Mouse (Mus musculus) lung, embryonic 15.5 days (tissue): Measurements from ENCODE around the gene Lcp2. TPM values are rescaled to one million over a fixed set of nuclear protein-coding genes. Genes with fewer than 3 reads are reported as not detected.
A peak's percentile ranks its signal among the peaks of the same experiment; 100 is the strongest.

Experiments
- ATAC-seq: fragments of 200-750 bp; cut with Nextera tagmentation; 2 replicates; pipeline ENCODE4 v1.8.0; 2017; ENCODE audit warnings: moderate number of reproducible peaks, borderline replicate concordance; ENCODE audit not compliant: low FRiP score, low TSS enrichment; ENCODE audit errors: extremely low read depth
- H3K27ac ChIP-seq: fragments of 300-500 bp; sonication (generic); 2 replicates; pipeline ENCODE4 v1.5.1; 2015; ENCODE audit warnings: moderate library complexity, mild to moderate bottlenecking, inconsistent platforms
- H3K27me3 ChIP-seq: fragments of 300-500 bp; sonication (generic); 2 replicates; pipeline ENCODE4 v1.6.1; 2015; ENCODE audit warnings: inconsistent platforms
- H3K36me3 ChIP-seq: fragments of 300-500 bp; sonication (generic); 2 replicates; pipeline ENCODE4 v1.6.1; 2015; ENCODE audit warnings: inconsistent platforms
- H3K4me1 ChIP-seq: fragments of 300-500 bp; sonication (generic); 2 replicates; pipeline ENCODE4 v1.6.1; 2015; ENCODE audit warnings: inconsistent platforms
- H3K4me2 ChIP-seq: fragments of 300-500 bp; sonication (generic); 2 replicates; pipeline ENCODE4 v1.6.1; 2015; ENCODE audit warnings: inconsistent platforms, mild to moderate bottlenecking, moderate library complexity
- H3K4me3 ChIP-seq: fragments of 300-500 bp; sonication (generic); 2 replicates; pipeline ENCODE4 v1.5.1; 2015; ENCODE audit warnings: mild to moderate bottlenecking, inconsistent platforms
- H3K9ac ChIP-seq: fragments of 300-500 bp; sonication (generic); 2 replicates; pipeline ENCODE4 v1.6.1; 2015; ENCODE audit warnings: inconsistent platforms
- H3K9me3 ChIP-seq: fragments of 300-500 bp; sonication (generic); 2 replicates; pipeline ENCODE4 v1.6.1; 2016; ENCODE audit warnings: inconsistent platforms
- WGBS: fragments of 180-500 bp; shearing (Covaris S2); methylation state at CpG from one replicate; pipeline ENCODE4 v1.1.7; 2015; 5-methylcytosine and 5-hydroxymethylcytosine counted together
- polyA plus RNA-seq: library from polyadenylated mRNA; unstranded; fragments of >200 nt; fragmentation: Nextera tagmentation; extraction: Ambion mirVana; gene quantifications from 2 replicates; pipeline ENCODE4 v1.2.1, GENCODE M21; 2015

Gene Lcp2
- polyA plus RNA-seq: 2.5 and 5.3 TPM in 2 replicates

GRCm38 (mm10) chr11:34046767-34047541 lies at the start of gene Lcp2:
Gene Lcp2, plus strand, starts transcription at chr11:34046920.
- no peak within 1 kb of the TSS for H3K9ac ChIP-seq
- H3K27me3 ChIP-seq: no peaks in the 10 kb centered on the region
- no peaks in the 10 kb centered on the region for H3K36me3 ChIP-seq
- H3K4me1 ChIP-seq: no peaks in the 10 kb centered on the region
- no peak within 1 kb of the TSS for H3K4me2 ChIP-seq
- H3K27ac ChIP-seq: no peak within 1 kb of the TSS
- no peaks in the 10 kb centered on the region for H3K9me3 ChIP-seq
- WGBS: 77% methylated on average over 6 of the region's 6 CpGs
- H3K4me3 ChIP-seq: no peak within 1 kb of the TSS
- ATAC-seq: no peak

- Histone ChIP-seq H3K4me1 (no peaks in the 10 kb centered on the region), H3K27ac (no peak overlapping the region), H3K36me3 (no peaks in the 10 kb centered on the region), H3K9ac (no peak overlapping the region), H3K4me3 (no peak overlapping the region), H3K27me3 (peaks cover 2% of the 10 kb centered on the region; the same call in 1 of the 2 replicates), H3K9me3 (no peaks in the 10 kb centered on the region), H3K4me2 (no peak overlapping the region)
- 63% methylated on average over 10 of the region's 10 CpGs for WGBS
- ATAC-seq: no peak
These were observed 48.5 kb upstream of the Lcp2 start for GRCm38 (mm10) chr11:33998244-33998643.

DNA sequence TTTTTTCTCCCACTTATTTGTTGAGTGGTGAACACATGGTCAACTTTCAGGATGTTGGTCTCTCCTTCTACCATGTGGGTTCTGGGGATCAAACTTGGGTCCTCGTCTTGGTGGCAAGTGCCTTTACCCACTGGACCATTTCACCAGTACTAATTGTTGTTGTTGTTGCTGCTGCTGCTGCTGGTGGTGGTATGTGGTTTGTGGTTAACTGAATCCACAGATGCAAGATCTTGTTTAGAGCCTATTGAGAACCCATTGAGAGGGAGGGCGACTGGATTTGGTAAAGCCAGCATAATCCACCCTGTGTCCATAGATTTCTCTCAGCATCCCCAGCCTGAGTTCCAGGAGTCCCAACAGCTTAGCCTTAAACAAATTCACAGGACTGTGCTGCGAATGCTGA lies 46.3 kb upstream of the Lcp2 start:
- Histone ChIP-seq H3K27ac (no peak overlapping the region), H3K9ac (no peak overlapping the region), H3K36me3 (no peaks in the 10 kb centered on the region), H3K4me3 (no peak overlapping the region), H3K4me2 (no peak overlapping the region), H3K9me3 (no peaks in the 10 kb centered on the region), H3K27me3 (no peaks in the 10 kb centered on the region), H3K4me1 (no peaks in the 10 kb centered on the region)
- 79% methylated on average over 3 of the region's 3 CpGs for WGBS
- no peak for ATAC-seq

- WGBS: 4% methylated on average over 5 of the region's 5 CpGs
- no peaks in the 10 kb centered on the region for H3K36me3 ChIP-seq
- H3K4me3 ChIP-seq: no peak overlapping the region
- H3K9ac ChIP-seq: no peak overlapping the region
- no peak for ATAC-seq
- no peaks in the 10 kb centered on the region for H3K4me1 ChIP-seq
- H3K4me2 ChIP-seq: no peak overlapping the region
- no peaks in the 10 kb centered on the region for H3K27me3 ChIP-seq
- no peaks in the 10 kb centered on the region for H3K9me3 ChIP-seq
- no peak overlapping the region for H3K27ac ChIP-seq
These were observed 44.7 kb upstream of the Lcp2 start for GRCm38 (mm10) chr11:34001938-34002592.

DNA sequence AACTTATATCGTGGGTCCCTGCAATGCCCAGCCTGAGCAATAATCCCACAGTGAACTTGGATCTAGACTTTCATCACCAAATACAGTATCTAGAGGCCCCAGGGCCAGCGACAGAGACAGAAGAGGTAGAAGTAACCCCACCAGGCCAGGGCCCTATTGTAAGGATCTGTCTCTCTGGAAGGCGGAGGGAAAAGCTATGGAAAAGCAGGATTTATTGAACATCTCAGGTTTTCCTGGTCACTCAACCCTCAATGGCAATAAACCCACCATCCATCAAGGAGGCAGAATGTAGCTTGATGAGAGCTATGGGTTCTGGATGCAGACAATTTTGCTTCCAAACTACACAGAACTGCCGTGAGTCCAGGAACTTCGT lies 44.1 kb upstream of the Lcp2 start:
- no peak overlapping the region for H3K4me3 ChIP-seq
- 71% methylated on average over 5 of the region's 5 CpGs for WGBS
- H3K36me3 ChIP-seq: no peaks in the 10 kb centered on the region
- no peak overlapping the region for H3K9ac ChIP-seq
- no peaks in the 10 kb centered on the region for H3K27me3 ChIP-seq
- no peaks in the 10 kb centered on the region for H3K4me1 ChIP-seq
- no peaks in the 10 kb centered on the region for H3K9me3 ChIP-seq
- no peak overlapping the region for H3K27ac ChIP-seq
- no peak for ATAC-seq
- no peak overlapping the region for H3K4me2 ChIP-seq

- Histone ChIP-seq H3K4me2 (no peak overlapping the region), H3K4me3 (no peak overlapping the region), H3K9me3 (no peaks in the 10 kb centered on the region), H3K36me3 (no peaks in the 10 kb centered on the region), H3K4me1 (peaks cover 5% of the 10 kb centered on the region; the same call in 1 of the 2 replicates), H3K27me3 (no peaks in the 10 kb centered on the region), H3K27ac (no peak overlapping the region), H3K9ac (no peak overlapping the region)
- WGBS: 65% methylated on average over 2 of the region's 2 CpGs
- no peak for ATAC-seq
These were observed 39.1 kb upstream of the Lcp2 start for GRCm38 (mm10) chr11:34007616-34008015.

- H3K4me3 ChIP-seq: no peak overlapping the region
- H3K27ac ChIP-seq: peak overlapping the region; percentile 18; the same call in 1 of the 2 replicates
- H3K4me1 ChIP-seq: peaks cover 5% of the 10 kb centered on the region; the same call in 1 of the 2 replicates
- no peak overlapping the region for H3K4me2 ChIP-seq
- ATAC-seq: no peak
- H3K9ac ChIP-seq: no peak overlapping the region
- H3K27me3 ChIP-seq: no peaks in the 10 kb centered on the region
- H3K36me3 ChIP-seq: no peaks in the 10 kb centered on the region
- 80% methylated on average over 11 of the region's 11 CpGs for WGBS
- no peaks in the 10 kb centered on the region for H3K9me3 ChIP-seq
These were observed 38.5 kb upstream of the Lcp2 start for GRCm38 (mm10) chr11:34008214-34008613.

DNA sequence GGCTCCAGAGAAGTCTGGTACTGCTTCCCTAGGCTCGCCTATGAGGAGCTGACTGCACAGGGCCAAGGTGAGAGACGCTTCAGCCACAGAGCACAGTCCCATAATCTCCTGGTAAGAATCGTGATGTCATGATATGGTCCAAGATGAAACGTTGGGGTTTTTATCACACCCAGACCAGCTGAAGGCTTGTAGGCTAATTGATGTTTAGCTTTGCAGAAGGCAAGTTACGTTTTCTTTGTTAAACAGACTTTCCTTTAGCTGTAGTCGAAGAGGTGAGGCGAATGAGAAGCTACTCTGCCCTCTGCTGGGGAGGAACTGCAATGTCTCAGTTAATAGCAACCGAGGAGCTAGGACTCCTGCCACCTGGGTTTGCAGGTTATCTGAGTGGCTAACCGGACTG lies 38.0 kb upstream of the Lcp2 start:
- ATAC-seq: no peak; the same call in 1 of the 2 replicates
- Histone ChIP-seq H3K4me3 (no peak overlapping the region), H3K27me3 (no peaks in the 10 kb centered on the region), H3K9me3 (no peaks in the 10 kb centered on the region), H3K9ac (no peak overlapping the region), H3K4me2 (no peak overlapping the region), H3K27ac (peak overlapping the region; percentile 18; the same call in 1 of the 2 replicates), H3K36me3 (no peaks in the 10 kb centered on the region), H3K4me1 (peaks cover 5% of the 10 kb centered on the region; the same call in 1 of the 2 replicates)
- 31% methylated on average over 9 of the region's 9 CpGs for WGBS

- Histone ChIP-seq H3K4me1 (peaks cover 5% of the 10 kb centered on the region; the same call in 1 of the 2 replicates), H3K4me2 (no peak overlapping the region), H3K36me3 (no peaks in the 10 kb centered on the region), H3K4me3 (no peak overlapping the region), H3K27me3 (no peaks in the 10 kb centered on the region), H3K9me3 (no peaks in the 10 kb centered on the region), H3K9ac (no peak overlapping the region), H3K27ac (no peak overlapping the region)
- WGBS: 77% methylated on average over 12 of the region's 12 CpGs
- ATAC-seq: no peak
These were observed 37.2 kb upstream of the Lcp2 start for GRCm38 (mm10) chr11:34009316-34010087.

- Histone ChIP-seq H3K4me3 (no peak overlapping the region), H3K27me3 (no peaks in the 10 kb centered on the region), H3K36me3 (no peaks in the 10 kb centered on the region), H3K27ac (peak overlapping the region; percentile 27; the same call in 1 of the 2 replicates), H3K9ac (no peak overlapping the region), H3K4me1 (peaks cover 5% of the 10 kb centered on the region; the same call in 1 of the 2 replicates), H3K9me3 (no peaks in the 10 kb centered on the region), H3K4me2 (no peak overlapping the region)
- peak; percentile 28; the same call in 1 of the 2 replicates for ATAC-seq
- 67% methylated on average over 7 of the region's 7 CpGs for WGBS
These were observed 36.4 kb upstream of the Lcp2 start for GRCm38 (mm10) chr11:34010133-34010858.

GRCm38 (mm10) chr11:34010859-34011172 lies 35.9 kb upstream of the Lcp2 start:
- H3K4me1 ChIP-seq: peaks cover 5% of the 10 kb centered on the region; the same call in 1 of the 2 replicates
- H3K36me3 ChIP-seq: no peaks in the 10 kb centered on the region
- no peak overlapping the region for H3K4me2 ChIP-seq
- H3K9me3 ChIP-seq: no peaks in the 10 kb centered on the region
- no peak overlapping the region for H3K4me3 ChIP-seq
- peak overlapping the region; percentile 27; the same call in 1 of the 2 replicates for H3K27ac ChIP-seq
- peak; percentile 62; the same call in 1 of the 2 replicates for ATAC-seq
- no peak overlapping the region for H3K9ac ChIP-seq
- no peaks in the 10 kb centered on the region for H3K27me3 ChIP-seq
- WGBS: 47% methylated on average over 4 of the region's 4 CpGs
